ENCODE assay signal across 12 mouse cellular contexts in the genomic region with DNA sequence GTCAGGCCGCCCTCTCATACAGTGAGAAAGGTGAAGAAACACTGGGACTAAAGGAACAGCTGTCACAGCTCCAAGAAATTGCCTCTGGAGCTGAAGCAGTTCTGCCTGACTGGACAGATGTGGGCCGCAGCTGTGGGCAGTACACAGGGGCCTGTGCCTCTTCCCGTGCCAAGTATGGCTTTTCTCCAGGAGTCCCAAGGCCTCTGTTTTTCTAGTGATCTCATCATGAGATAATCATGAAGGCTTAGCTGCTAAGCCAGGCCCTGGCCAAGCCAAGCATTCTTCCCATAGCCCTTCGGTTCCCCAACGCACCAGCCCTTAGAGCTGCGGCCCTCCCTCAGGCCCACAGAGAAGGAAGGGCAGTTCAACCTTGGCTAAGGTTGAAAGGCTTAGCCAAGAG.
DNase-seq lines count a peak whose midpoint lies in the region; ATAC-seq and TF ChIP-seq lines count a peak whose summit lies in the region.
"Had no signal": no experiment of that assay in that cellular context is flagged by ENCODE, and none has a peak within 500 bp of the region (broad histone marks: within the 10 kb centered on the region; RNA-seq: fewer than 3 reads in every experiment).

No protein-coding gene starts in this region.

- no peaks in the 10 kb centered on the region for H3K9me3 ChIP-seq in hindbrain, postnatal 0 days (ENCODE audit: low read length)
- H3K9me3 ChIP-seq in hindbrain, embryonic 14.5 days (ENCODE audit: control insufficient read depth, low read length): no peaks in the 10 kb centered on the region
- H3K9me3 ChIP-seq in kidney, embryonic 14.5 days (ENCODE audit: control insufficient read depth, low read length): no peaks in the 10 kb centered on the region
- H3K9me3 ChIP-seq: midbrain, embryonic 12.5 days; neural tube, embryonic 13.5 days had no signal

- no peak overlapping the region for H3K27ac ChIP-seq in hindbrain, postnatal 0 days
- no peak overlapping the region for H3K27ac ChIP-seq in hindbrain, embryonic 14.5 days
- no peak overlapping the region; the same call in 1 of the 2 replicates for H3K27ac ChIP-seq in kidney, embryonic 14.5 days (ENCODE audit: low read depth, low read length)
- H3K27ac ChIP-seq: midbrain, embryonic 12.5 days; neural tube, embryonic 13.5 days had no signal

- TF ChIP-seq CTCF in hindbrain, postnatal 0 days (IDR thresholded peaks at IDR 0.05; ENCODE audit: low read depth): no peak

- DNase-seq in hindbrain, postnatal 0 days (ENCODE audit: low spot score): peak; percentile 61
- DNase-seq in hindbrain, embryonic 14.5 days (ENCODE audit: low spot score): no peak
- DNase-seq in 3T3-L1 (ENCODE audit: low read depth, low spot score) (peak; percentile 70), adipocyte (ENCODE audit: low spot score) (peak; percentile 41)
- no peak for DNase-seq in embryo, embryonic 9.5 days (ENCODE audit: extremely low spot score)
- DNase-seq in spleen, adult 18-20 months: no peak
- no peak for DNase-seq in heart, adult 8-10 months (ENCODE audit: low spot score)
- DNase-seq: right cerebral cortex, postnatal 25 days had no signal

- H3K9ac ChIP-seq in hindbrain, postnatal 0 days (replicated peaks; ENCODE audit: low read length): no peak overlapping the region
- no peak overlapping the region; the same call in 1 of the 2 replicates for H3K9ac ChIP-seq in hindbrain, embryonic 14.5 days
- no peak overlapping the region for H3K9ac ChIP-seq in kidney, embryonic 14.5 days (ENCODE audit: low read depth, low read length)
- H3K9ac ChIP-seq: midbrain, embryonic 12.5 days; neural tube, embryonic 13.5 days had no signal

- 56% methylated on average over 6 of the region's 6 CpGs for WGBS in hindbrain, postnatal 0 days
- WGBS in hindbrain, embryonic 14.5 days: 70% methylated on average over 6 of the region's 6 CpGs
- WGBS in kidney, embryonic 14.5 days: 39% methylated on average over 6 of the region's 6 CpGs

- no peaks in the 10 kb centered on the region for H3K36me3 ChIP-seq in hindbrain, postnatal 0 days (ENCODE audit: insufficient read depth, low read length)
- no peaks in the 10 kb centered on the region for H3K36me3 ChIP-seq in hindbrain, embryonic 14.5 days (replicated peaks; ENCODE audit: control insufficient read depth, insufficient read depth)
- H3K36me3 ChIP-seq in kidney, embryonic 14.5 days (ENCODE audit: control insufficient read depth, insufficient read depth, low read length): no peaks in the 10 kb centered on the region
- H3K36me3 ChIP-seq: midbrain, embryonic 12.5 days; neural tube, embryonic 13.5 days had no signal

- H3K27me3 ChIP-seq in hindbrain, postnatal 0 days (ENCODE audit: insufficient read depth, low read length): no peaks in the 10 kb centered on the region
- no peaks in the 10 kb centered on the region for H3K27me3 ChIP-seq in hindbrain, embryonic 14.5 days (ENCODE audit: control insufficient read depth, insufficient read depth, low read length)
- no peaks in the 10 kb centered on the region for H3K27me3 ChIP-seq in kidney, embryonic 14.5 days (ENCODE audit: control insufficient read depth, insufficient read depth, low read length)

- no peak overlapping the region for H3K4me3 ChIP-seq in hindbrain, postnatal 0 days (ENCODE audit: low read length)
- no peak overlapping the region for H3K4me3 ChIP-seq in hindbrain, embryonic 14.5 days (replicated peaks; ENCODE audit: low read length)
- H3K4me3 ChIP-seq in kidney, embryonic 14.5 days (ENCODE audit: low read length): no peak overlapping the region
- H3K4me3 ChIP-seq: erythroblast, embryonic 14.5 days; midbrain, embryonic 12.5 days; neural tube, embryonic 13.5 days had no signal

- ATAC-seq in hindbrain, postnatal 0 days: peak; percentile 27; the same call in 1 of the 2 replicates
- no peak for ATAC-seq in hindbrain, embryonic 14.5 days (ENCODE audit: low FRiP score)
- ATAC-seq in kidney, embryonic 14.5 days (ENCODE audit: low FRiP score, low TSS enrichment): peak; percentile 72; the same call in 1 of the 2 replicates

- 0 out of 2 replicates have a peak, but pooled peaks cover 5% of the 10 kb centered on the region for H3K4me1 ChIP-seq in hindbrain, postnatal 0 days (ENCODE audit: insufficient read depth, low read length)
- no peaks in the 10 kb centered on the region for H3K4me1 ChIP-seq in hindbrain, embryonic 14.5 days (replicated peaks; ENCODE audit: control insufficient read depth, insufficient read depth, low read length)
- peaks cover 14% of the 10 kb centered on the region; the same call in 1 of the 2 replicates for H3K4me1 ChIP-seq in kidney, embryonic 14.5 days (ENCODE audit: control insufficient read depth, insufficient read depth, low read length)

- no peak overlapping the region for H3K4me2 ChIP-seq in hindbrain, postnatal 0 days (ENCODE audit: low read depth, low read length)
- H3K4me2 ChIP-seq in hindbrain, embryonic 14.5 days (replicated peaks): no peak overlapping the region
- no peak overlapping the region for H3K4me2 ChIP-seq in kidney, embryonic 14.5 days (replicated peaks; ENCODE audit: low read depth, low read length)
- H3K4me2 ChIP-seq: midbrain, embryonic 12.5 days; neural tube, embryonic 13.5 days had no signal

Comparison
In these comparisons a context has a peak if more than half of its experiments do, and no peak if none do; other contexts are left out.
1. DNase-seq: peak in hindbrain, postnatal 0 days (single experiment), 3T3-L1 (single experiment) and adipocyte (single experiment); none in hindbrain, embryonic 14.5 days (single experiment), embryo, embryonic 9.5 days (single experiment), spleen, adult 18-20 months (0 of 2) and heart, adult 8-10 months (single experiment).